Comparison of ENCODE assay signal across 20 mouse cellular contexts in the genomic region with DNA sequence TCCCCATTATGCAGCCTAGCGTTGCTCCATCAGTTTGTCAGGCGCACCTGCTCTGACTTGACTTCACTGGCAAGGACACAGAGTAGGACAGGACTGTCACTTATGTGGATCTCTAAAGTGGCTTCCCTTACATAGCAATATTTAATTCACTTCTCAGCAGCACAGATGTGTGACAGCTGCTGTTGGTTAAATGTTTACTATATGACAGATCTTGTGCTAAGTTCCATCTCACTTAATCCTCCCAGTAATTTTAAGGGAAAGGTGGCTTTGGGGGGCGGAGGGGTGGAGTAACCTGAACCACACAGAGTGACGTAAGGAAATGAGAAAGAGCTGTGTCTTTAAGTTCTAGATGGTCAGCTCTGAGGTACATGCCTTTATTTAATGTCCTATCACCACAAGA.
A peak's percentile ranks its signal among the peaks of the same experiment; 100 is the strongest.
DNase-seq lines count a peak whose midpoint lies in the region; ATAC-seq lines count a peak whose summit lies in the region.
"Had no signal": no experiment of that assay in that cellular context is flagged by ENCODE, and none has a peak within 500 bp of the region (broad histone marks: within the 10 kb centered on the region; RNA-seq: fewer than 3 reads in every experiment).

No protein-coding gene starts in this region.

- no peak overlapping the region for H3K9ac ChIP-seq in heart, embryonic 12.5 days
- H3K9ac ChIP-seq in limb, embryonic 12.5 days (replicated peaks), result no peak overlapping the region
- H3K9ac ChIP-seq in midbrain, embryonic 14.5 days (replicated peaks; ENCODE audit: low read length), result no peak overlapping the region
- no peak overlapping the region for H3K9ac ChIP-seq in midbrain, embryonic 13.5 days (replicated peaks)

- H3K27me3 ChIP-seq in heart, embryonic 12.5 days (replicated peaks), result peaks cover 29% of the 10 kb centered on the region
- peaks cover 37% of the 10 kb centered on the region for H3K27me3 ChIP-seq in limb, embryonic 12.5 days
- H3K27me3 ChIP-seq in limb, embryonic 10.5 days (ENCODE audit: low read depth, poor library complexity, severe bottlenecking), result peaks cover 43% of the 10 kb centered on the region
- H3K27me3 ChIP-seq in midbrain, embryonic 14.5 days (ENCODE audit: control insufficient read depth, insufficient read depth, low read length), result 0 out of 2 replicates have a peak, but pooled peaks cover 6% of the 10 kb centered on the region
- peaks cover 11% of the 10 kb centered on the region; the same call in 1 of the 2 replicates for H3K27me3 ChIP-seq in midbrain, embryonic 13.5 days
- H3K27me3 ChIP-seq: Patski had no signal

- H3K4me2 ChIP-seq in heart, embryonic 12.5 days, result no peak overlapping the region
- H3K4me2 ChIP-seq in limb, embryonic 12.5 days, result peak overlapping the region; percentile 61; the same call in 1 of the 2 replicates
- peak overlapping the region; percentile 55; the same call in 1 of the 2 replicates for H3K4me2 ChIP-seq in midbrain, embryonic 14.5 days (ENCODE audit: low read length)
- H3K4me2 ChIP-seq in midbrain, embryonic 13.5 days (replicated peaks), result no peak overlapping the region

- no peak overlapping the region for H3K27ac ChIP-seq in heart, embryonic 12.5 days (ENCODE audit: poor library complexity, severe bottlenecking)
- no peak overlapping the region for H3K27ac ChIP-seq in limb, embryonic 12.5 days
- no peak overlapping the region for H3K27ac ChIP-seq in limb, embryonic 10.5 days
- H3K27ac ChIP-seq in midbrain, embryonic 14.5 days (replicated peaks; ENCODE audit: low read depth, low read length), result no peak overlapping the region
- H3K27ac ChIP-seq in midbrain, embryonic 13.5 days, result no peak overlapping the region
- H3K27ac ChIP-seq: embryonic facial prominence, embryonic 10.5 days; embryonic facial prominence, embryonic 12.5 days had no signal

- H3K4me3 ChIP-seq in heart, embryonic 12.5 days, result no peak overlapping the region
- no peak overlapping the region for H3K4me3 ChIP-seq in limb, embryonic 12.5 days (replicated peaks)
- no peak overlapping the region for H3K4me3 ChIP-seq in limb, embryonic 10.5 days
- no peak overlapping the region for H3K4me3 ChIP-seq in midbrain, embryonic 14.5 days (replicated peaks; ENCODE audit: low read depth, low read length)
- no peak overlapping the region for H3K4me3 ChIP-seq in midbrain, embryonic 13.5 days (replicated peaks)

- ATAC-seq in heart, embryonic 12.5 days (ENCODE audit: insufficient number of reproducible peaks, low FRiP score), result no peak
- no peak for ATAC-seq in limb, embryonic 12.5 days (ENCODE audit: insufficient number of reproducible peaks, insufficient read depth, low FRiP score, low TSS enrichment, low read depth)
- ATAC-seq in midbrain, embryonic 14.5 days (ENCODE audit: low FRiP score, low TSS enrichment), result no peak
- no peak for ATAC-seq in midbrain, embryonic 13.5 days
- ATAC-seq: activated CD4-positive, CD25-positive, alpha-beta regulatory T cell, adult 4 months; CD4-positive, CD25-positive, alpha-beta regulatory T cell, adult 4 months; Patski had no signal

- H3K9me3 ChIP-seq in heart, embryonic 12.5 days (replicated peaks), result no peaks in the 10 kb centered on the region
- H3K9me3 ChIP-seq in limb, embryonic 12.5 days, result no peaks in the 10 kb centered on the region
- no peaks in the 10 kb centered on the region for H3K9me3 ChIP-seq in limb, embryonic 10.5 days (replicated peaks)
- H3K9me3 ChIP-seq in midbrain, embryonic 14.5 days (ENCODE audit: control insufficient read depth, low read length), result no peaks in the 10 kb centered on the region
- no peaks in the 10 kb centered on the region for H3K9me3 ChIP-seq in midbrain, embryonic 13.5 days
- H3K9me3 ChIP-seq: embryonic facial prominence, embryonic 10.5 days; embryonic facial prominence, embryonic 12.5 days; forebrain, embryonic 13.5 days; G1E had no signal

- no peaks in the 10 kb centered on the region for H3K36me3 ChIP-seq in heart, embryonic 12.5 days
- H3K36me3 ChIP-seq in limb, embryonic 12.5 days, result no peaks in the 10 kb centered on the region
- H3K36me3 ChIP-seq in limb, embryonic 10.5 days, result no peaks in the 10 kb centered on the region
- no peaks in the 10 kb centered on the region for H3K36me3 ChIP-seq in midbrain, embryonic 14.5 days (ENCODE audit: control insufficient read depth, insufficient read depth, low read length)
- H3K36me3 ChIP-seq in midbrain, embryonic 13.5 days, result no peaks in the 10 kb centered on the region
- H3K36me3 ChIP-seq: embryonic facial prominence, embryonic 10.5 days; embryonic facial prominence, embryonic 12.5 days; G1E had no signal

- DNase-seq in heart, adult 11 months, result peak; percentile 70
- DNase-seq in limb, embryonic 10.5 days (ENCODE audit: low spot score), result no peak
- no peak for DNase-seq in midbrain, embryonic 14.5 days
- DNase-seq in gonadal fat pad, adult 2 months (ENCODE audit: low read depth), result peak; percentile 10
- DNase-seq: adrenal gland, adult 8-10 months; adrenal gland, postnatal 14 days; adrenal gland, postnatal 36 days; B cell, adult 2 months; cerebellum, adult 11-12 months; cerebellum, adult 9-10 months had no signal

- peaks cover 5% of the 10 kb centered on the region; the same call in 1 of the 2 replicates for H3K4me1 ChIP-seq in heart, embryonic 12.5 days (replicated peaks)
- H3K4me1 ChIP-seq in limb, embryonic 12.5 days (replicated peaks), result peaks cover 4% of the 10 kb centered on the region
- H3K4me1 ChIP-seq in limb, embryonic 10.5 days, result peaks cover 15% of the 10 kb centered on the region
- H3K4me1 ChIP-seq in midbrain, embryonic 14.5 days (ENCODE audit: control insufficient read depth, insufficient read depth, low read length), result peaks cover 5% of the 10 kb centered on the region; the same call in 1 of the 2 replicates
- peaks cover 12% of the 10 kb centered on the region for H3K4me1 ChIP-seq in midbrain, embryonic 13.5 days (replicated peaks)

- WGBS in heart, embryonic 12.5 days, result 77% methylated on average over 4 of the region's 4 CpGs
- WGBS in limb, embryonic 12.5 days, result 67% methylated on average over 4 of the region's 4 CpGs
- WGBS in limb, embryonic 10.5 days, result 82% methylated on average over 4 of the region's 4 CpGs
- WGBS in midbrain, embryonic 14.5 days, result 79% methylated on average over 4 of the region's 4 CpGs
- WGBS in midbrain, embryonic 13.5 days, result 65% methylated on average over 4 of the region's 4 CpGs

Comparison
In these comparisons a context has a peak if more than half of its experiments do, and no peak if none do; other contexts are left out.
1. H3K4me2 ChIP-seq: peak in limb, embryonic 12.5 days (single experiment) and midbrain, embryonic 14.5 days (single experiment); none in heart, embryonic 12.5 days (single experiment) and midbrain, embryonic 13.5 days (single experiment).
2. DNase-seq: peak in heart, adult 11 months (single experiment) and gonadal fat pad, adult 2 months (single experiment); none in limb, embryonic 10.5 days (single experiment) and midbrain, embryonic 14.5 days (single experiment).